Mouse (Mus musculus): ENCODE results near the gene Psma5. TPM values are rescaled to one million over a fixed set of nuclear protein-coding genes. Genes with fewer than 3 reads are reported as not detected.
A peak's percentile ranks its signal among the peaks of the same experiment; 100 is the strongest.

The Psma5 gene
- total RNA-seq (2014; rRNA removed) (134 and 189 TPM in 2 replicates), polyA plus RNA-seq (2015; fragmentation: Nextera tagmentation; extraction: Ambion mirVana) (239 and 278 TPM in 2 replicates)

DNA sequence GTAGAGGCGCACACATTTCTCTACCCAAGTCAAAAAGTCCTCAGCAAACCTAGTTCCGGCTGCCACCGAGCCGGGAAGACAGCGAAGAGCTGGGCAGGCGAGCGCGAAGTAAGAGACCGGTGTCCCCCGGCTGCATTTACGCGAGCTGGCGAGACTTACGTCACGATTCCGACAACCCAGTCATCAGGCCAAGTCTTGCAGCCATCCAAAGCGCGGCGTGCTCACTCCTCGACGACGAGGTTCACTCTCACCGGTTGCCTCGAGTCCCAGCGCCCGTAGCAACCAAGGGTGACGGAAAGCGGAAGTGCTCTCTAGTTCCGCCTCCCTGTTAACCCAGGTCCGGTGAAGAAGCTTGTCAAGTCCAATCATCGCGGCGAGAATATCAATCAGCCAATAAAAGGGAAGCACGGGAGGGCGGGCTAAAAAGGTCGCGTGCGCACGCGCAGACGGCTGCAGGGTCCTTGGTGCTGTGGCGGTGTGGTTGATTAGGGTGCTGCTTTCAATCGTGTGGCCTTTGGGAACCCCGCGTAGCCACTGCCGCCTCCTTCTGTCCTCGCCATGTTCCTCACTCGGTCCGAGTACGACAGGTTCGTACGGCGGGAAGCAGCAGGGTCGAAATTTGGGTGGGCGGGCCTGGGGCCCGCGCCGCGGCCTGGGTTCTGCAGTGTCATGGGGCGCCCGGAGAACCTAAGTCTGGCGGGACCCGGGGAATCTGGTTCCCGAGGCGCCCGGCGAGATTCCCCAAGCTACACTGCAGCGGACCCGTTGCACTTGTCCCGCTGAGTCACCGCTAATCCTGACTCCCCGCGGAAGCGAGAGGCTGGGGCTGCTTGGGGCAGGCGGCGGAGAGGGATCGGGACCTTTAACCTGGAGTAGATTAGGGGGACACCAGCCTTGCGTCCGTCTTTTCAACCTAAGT is at the start of gene Psma5:
Gene Psma5 (plus strand): TSS at position 208 of the 919 bp plus-strand sequence.
- H3K27ac ChIP-seq (ENCODE audit: low read depth, low read length) = no peak within 1 kb of the TSS
- WGBS = under 1% methylated on average over 77 of the region's 79 CpGs
- peaks cover 2% of the 10 kb centered on the region; the same call in 1 of the 2 replicates for H3K36me3 ChIP-seq (ENCODE audit: insufficient read depth)
- H3K4me2 ChIP-seq (ENCODE audit: low read depth) = peak within 1 kb of the TSS; percentile 67
- H3K9ac ChIP-seq = peak within 1 kb of the TSS; percentile 71
- ATAC-seq (peak; percentile 100), DNase-seq (peak; percentile 98)
- no peak for TF ChIP-seq CTCF (IDR thresholded peaks at IDR 0.05; ENCODE audit: low read depth)
- H3K9me3 ChIP-seq (ENCODE audit: low read length) = no peaks in the 10 kb centered on the region
- H3K4me3 ChIP-seq (ENCODE audit: low read depth, low read length) = peak within 1 kb of the TSS; percentile 94
- H3K4me1 ChIP-seq (ENCODE audit: insufficient read depth) = 0 out of 2 replicates have a peak, but pooled peaks cover 6% of the 10 kb centered on the region
- H3K27me3 ChIP-seq (ENCODE audit: insufficient read depth, low read length) = no peaks in the 10 kb centered on the region

DNA sequence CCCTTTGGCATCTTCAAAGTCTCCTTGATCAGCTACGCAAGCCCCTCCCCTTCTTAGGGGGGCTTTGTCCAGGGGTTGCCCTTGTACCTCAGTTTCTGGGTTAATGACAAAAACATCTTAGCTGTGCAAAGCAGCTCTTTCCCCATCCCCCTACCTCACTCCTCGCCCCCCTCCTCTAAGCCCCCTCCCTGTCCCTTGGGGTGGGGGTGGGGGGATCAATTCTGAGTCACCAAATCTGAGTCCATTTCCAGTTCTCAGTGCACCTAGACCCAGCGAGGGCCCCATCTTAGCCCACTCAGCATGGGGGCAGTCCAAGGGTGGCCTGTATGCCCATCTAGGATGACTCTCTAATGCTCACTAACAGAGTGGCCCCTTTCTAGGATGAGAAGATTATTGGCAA is 47.7 kb upstream of the Psma5 start:
- no peak for ATAC-seq
- Histone ChIP-seq H3K4me2 (ENCODE audit: low read depth) (peak overlapping the region; percentile 89), H3K27ac (ENCODE audit: low read depth, low read length) (no peak overlapping the region), H3K9me3 (ENCODE audit: low read length) (no peaks in the 10 kb centered on the region), H3K4me3 (ENCODE audit: low read depth, low read length) (peak overlapping the region; percentile 61), H3K27me3 (ENCODE audit: insufficient read depth, low read length) (no peaks in the 10 kb centered on the region), H3K4me1 (ENCODE audit: insufficient read depth) (peaks cover 25% of the 10 kb centered on the region), H3K36me3 (ENCODE audit: insufficient read depth) (peaks cover 32% of the 10 kb centered on the region), H3K9ac (peak overlapping the region; percentile 83)
- DNase-seq = no peak
- no peak for TF ChIP-seq CTCF (IDR thresholded peaks at IDR 0.05; ENCODE audit: low read depth)
- WGBS = 61% methylated on average over 3 of the region's 3 CpGs

DNA sequence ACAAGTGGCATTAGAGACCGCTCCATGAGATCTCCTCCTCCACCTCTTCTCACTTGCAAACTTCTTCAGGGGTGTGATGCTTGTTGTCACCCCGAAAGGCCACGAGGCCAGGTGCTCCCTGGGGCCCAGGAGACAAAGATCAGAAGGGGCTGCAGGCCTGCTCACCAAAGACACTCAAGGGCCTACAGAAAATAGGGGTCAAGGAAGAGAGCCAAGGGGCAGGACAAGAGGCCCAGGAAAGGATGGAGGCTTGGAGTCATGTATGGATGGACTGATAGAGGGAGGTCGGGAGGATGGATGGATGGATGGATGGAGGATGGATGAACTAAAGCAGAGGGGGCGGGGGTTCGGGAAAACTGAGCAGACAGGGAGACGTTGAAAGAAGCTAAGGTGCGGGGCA is 47.2 kb upstream of the Psma5 start:
- WGBS = 8% methylated on average over 8 of the region's 8 CpGs
- peaks cover 28% of the 10 kb centered on the region for H3K36me3 ChIP-seq (ENCODE audit: insufficient read depth)
- no peaks in the 10 kb centered on the region for H3K27me3 ChIP-seq (ENCODE audit: insufficient read depth, low read length)
- H3K9ac ChIP-seq = peak overlapping the region; percentile 83
- H3K9me3 ChIP-seq (ENCODE audit: low read length) = no peaks in the 10 kb centered on the region
- DNase-seq (no peak), ATAC-seq (no peak)
- TF ChIP-seq CTCF (IDR thresholded peaks at IDR 0.05; ENCODE audit: low read depth) = no peak
- peak overlapping the region; percentile 89 for H3K4me2 ChIP-seq (ENCODE audit: low read depth)
- peak overlapping the region; percentile 61 for H3K4me3 ChIP-seq (ENCODE audit: low read depth, low read length)
- H3K27ac ChIP-seq (ENCODE audit: low read depth, low read length) = peak overlapping the region; percentile 97
- peaks cover 25% of the 10 kb centered on the region for H3K4me1 ChIP-seq (ENCODE audit: insufficient read depth)

DNA sequence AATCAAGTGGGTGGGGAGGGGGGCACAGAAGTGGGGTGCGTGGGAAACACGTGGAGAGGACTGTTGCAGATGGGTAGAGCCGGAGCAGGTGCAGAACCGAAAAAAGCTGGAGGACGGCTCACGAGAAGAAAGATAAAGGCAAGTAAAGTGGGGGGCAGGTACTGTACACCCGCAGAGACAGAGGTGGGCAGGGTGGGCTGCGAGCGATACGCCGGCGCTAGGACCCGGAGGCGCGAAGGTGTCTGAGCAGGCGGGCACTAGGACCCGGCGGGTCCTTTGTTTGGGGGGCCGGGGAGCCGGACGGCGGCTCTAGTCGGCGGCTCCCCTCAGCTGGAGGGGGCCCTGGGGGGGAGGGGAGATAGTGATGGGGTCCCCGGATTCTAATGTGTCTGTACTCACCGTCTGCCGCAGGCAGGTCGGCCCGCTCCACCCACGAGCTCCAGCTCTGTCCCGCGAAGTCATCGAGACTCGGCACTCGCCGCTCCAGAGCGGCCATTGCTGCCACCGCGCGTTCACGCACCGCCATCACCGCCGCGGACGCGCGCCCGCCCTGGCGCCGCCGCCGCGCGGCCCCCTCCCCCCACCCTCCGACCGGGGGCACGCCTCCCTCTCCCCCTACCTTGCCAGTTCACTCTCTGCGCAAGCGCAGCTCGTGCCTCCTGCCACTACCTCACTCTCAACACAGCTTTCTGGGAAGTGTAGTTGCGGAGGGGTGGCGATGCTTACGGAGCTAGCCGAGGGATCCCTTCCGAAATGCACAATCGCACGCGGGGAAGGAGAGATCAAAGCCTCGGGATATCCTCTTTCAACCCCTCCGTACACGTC is 46.6 kb upstream of the Psma5 start:
- peak overlapping the region; percentile 97 for H3K27ac ChIP-seq (ENCODE audit: low read depth, low read length)
- peaks cover 22% of the 10 kb centered on the region for H3K36me3 ChIP-seq (ENCODE audit: insufficient read depth)
- peak overlapping the region; percentile 83 for H3K9ac ChIP-seq
- peak overlapping the region; percentile 89 for H3K4me2 ChIP-seq (ENCODE audit: low read depth)
- TF ChIP-seq CTCF (IDR thresholded peaks at IDR 0.05; ENCODE audit: low read depth) = no peak
- H3K4me3 ChIP-seq (ENCODE audit: low read depth, low read length) = peak overlapping the region; percentile 61
- ATAC-seq (peak; percentile 95), DNase-seq (peak; percentile 99)
- WGBS = 1% methylated on average over 67 of the region's 72 CpGs
- H3K9me3 ChIP-seq (ENCODE audit: low read length) = no peaks in the 10 kb centered on the region
- H3K27me3 ChIP-seq (ENCODE audit: insufficient read depth, low read length) = no peaks in the 10 kb centered on the region
- H3K4me1 ChIP-seq (ENCODE audit: insufficient read depth) = peaks cover 25% of the 10 kb centered on the region

DNA sequence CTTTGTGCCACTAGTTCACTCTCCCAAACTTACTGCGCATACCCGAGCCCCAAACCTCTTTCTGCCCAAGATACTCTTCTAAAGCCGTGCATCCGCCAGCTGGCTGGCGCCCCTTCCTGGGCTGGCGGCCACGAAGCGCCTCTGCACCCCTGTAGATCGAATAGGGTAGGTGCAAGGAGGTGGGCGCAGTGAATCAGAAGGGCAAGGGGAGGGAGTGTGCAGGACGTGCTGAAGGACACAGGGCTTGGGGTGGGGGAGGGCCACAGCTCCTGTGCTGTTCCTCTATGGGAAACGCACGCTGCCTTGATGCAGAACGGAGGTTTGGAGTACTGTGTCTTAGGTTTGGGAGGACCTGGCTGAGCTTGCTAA is 46.0 kb upstream of the Psma5 start, which contains the start of gene Atxn7l2:
Gene Atxn7l2 (minus strand): TSS at position 164 of the 369 bp plus-strand sequence.
- ATAC-seq = peak; percentile 81
- H3K36me3 ChIP-seq (ENCODE audit: insufficient read depth) = peaks cover 16% of the 10 kb centered on the region
- H3K27me3 ChIP-seq (ENCODE audit: insufficient read depth, low read length) = no peaks in the 10 kb centered on the region
- peak within 1 kb of the TSS; percentile 83 for H3K9ac ChIP-seq
- H3K4me1 ChIP-seq (ENCODE audit: insufficient read depth) = peaks cover 25% of the 10 kb centered on the region
- peak; percentile 80 for TF ChIP-seq CTCF (IDR thresholded peaks at IDR 0.05; ENCODE audit: low read depth)
- peak within 1 kb of the TSS; percentile 89 for H3K4me2 ChIP-seq (ENCODE audit: low read depth)
- peak within 1 kb of the TSS; percentile 61 for H3K4me3 ChIP-seq (ENCODE audit: low read depth, low read length)
- DNase-seq = no peak
- under 1% methylated on average over 14 of the region's 14 CpGs for WGBS
- peak within 1 kb of the TSS; percentile 97 for H3K27ac ChIP-seq (ENCODE audit: low read depth, low read length)
- H3K9me3 ChIP-seq (ENCODE audit: low read length) = no peaks in the 10 kb centered on the region

DNA sequence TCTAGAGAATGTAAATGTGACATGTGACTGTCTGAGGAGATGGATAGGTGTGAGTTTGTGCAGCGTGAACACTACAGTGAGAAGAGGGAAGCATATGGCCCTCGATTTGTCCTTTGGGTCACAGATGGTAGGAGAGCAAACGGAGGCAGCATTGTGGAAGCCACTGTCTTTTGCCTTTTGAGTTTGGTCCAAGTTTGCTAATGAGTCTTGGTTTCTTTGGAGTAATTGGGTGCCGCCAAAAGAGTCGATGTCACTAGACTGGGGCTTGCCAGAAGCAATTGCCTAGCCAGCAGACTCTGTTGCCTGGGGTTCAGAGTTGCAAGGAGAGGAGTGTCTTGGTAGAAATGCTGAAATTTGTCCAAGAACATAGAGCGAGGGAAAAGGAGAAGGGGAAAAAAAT is 44.9 kb upstream of the Psma5 start:
- Histone ChIP-seq H3K4me3 (ENCODE audit: low read depth, low read length) (no peak overlapping the region), H3K36me3 (ENCODE audit: insufficient read depth) (peaks cover 5% of the 10 kb centered on the region), H3K9ac (0 out of 2 replicates have a peak overlapping the region, but pooled peaks have one; percentile 83), H3K4me2 (ENCODE audit: low read depth) (peak overlapping the region; percentile 89), H3K27ac (ENCODE audit: low read depth, low read length) (peak overlapping the region; percentile 97), H3K9me3 (ENCODE audit: low read length) (no peaks in the 10 kb centered on the region), H3K4me1 (ENCODE audit: insufficient read depth) (peaks cover 25% of the 10 kb centered on the region), H3K27me3 (ENCODE audit: insufficient read depth, low read length) (no peaks in the 10 kb centered on the region)
- TF ChIP-seq CTCF (IDR thresholded peaks at IDR 0.05; ENCODE audit: low read depth) = no peak
- DNase-seq = peak; percentile 77
- WGBS = 29% methylated on average over 6 of the region's 6 CpGs
- peak; percentile 3; the same call in 1 of the 2 replicates for ATAC-seq

Measured in forebrain, postnatal 0 days (tissue).